Mouse (Mus musculus): ENCODE measurements around the gene Tbxas1.

DNA sequence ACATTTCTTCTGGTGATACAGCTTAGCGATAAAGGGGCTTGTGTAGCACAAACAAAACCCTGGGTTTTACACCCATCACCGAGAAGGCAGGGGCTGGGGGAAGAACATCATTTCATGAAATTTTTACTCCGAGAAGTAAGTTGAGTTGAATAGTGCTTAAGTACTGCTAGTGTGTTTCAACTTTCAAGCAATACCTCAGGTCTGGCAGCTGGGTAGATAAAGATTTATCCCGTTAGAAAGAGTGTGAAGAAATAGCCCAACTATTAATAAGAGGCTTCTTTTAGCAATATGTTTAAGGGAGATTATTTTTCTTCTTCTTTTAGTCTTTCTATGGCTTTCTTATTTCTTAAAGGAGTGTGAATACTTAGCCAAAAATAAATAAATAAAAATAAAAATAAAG, 48.2 kb downstream of the Tbxas1 start:
- TF ChIP-seq POLR2A (IDR thresholded peaks at IDR 0.05; ENCODE audit: extremely low read depth, insufficient read depth, low read length) (no peak), CTCF (IDR thresholded peaks at IDR 0.05; ENCODE audit: low read depth, low read length) (no peak)
